Mouse (Mus musculus) kidney, adult 2 months (tissue): ENCODE results near the gene Zfp609. TPM values are rescaled to one million over a fixed set of nuclear protein-coding genes. Genes with fewer than 3 reads are reported as not detected.

ENCODE experiments used
- DNase-seq: peaks from one replicate; pipeline ENCODE4 v3.0.0; 2021
- H3K27ac ChIP-seq: fragments of 200-500 bp; 2 replicates; pipeline ENCODE4 v1.5.1; 2012; ENCODE audit warnings: low read depth, low read length, control low read depth, inconsistent platforms; ENCODE audit not compliant: insufficient read depth
- H3K27me3 ChIP-seq: fragments of 200-500 bp; replicated peaks from 2 replicates; pipeline ENCODE4 v1.6.1; 2012; ENCODE audit warnings: mild to moderate bottlenecking, moderate library complexity, low read length, inconsistent platforms; ENCODE audit not compliant: control insufficient read depth, insufficient read depth
- H3K36me3 ChIP-seq: fragments of 200-500 bp; 2 replicates; pipeline ENCODE4 v1.6.1; 2012; ENCODE audit warnings: mild to moderate bottlenecking, moderate library complexity, low read length, inconsistent platforms; ENCODE audit not compliant: control insufficient read depth, insufficient read depth
- H3K4me1 ChIP-seq: fragments of 200-500 bp; 2 replicates; pipeline ENCODE4 v1.6.1; 2011; ENCODE audit warnings: low read length; ENCODE audit not compliant: control insufficient read depth, insufficient read depth
- H3K4me3 ChIP-seq: fragments of 200-500 bp; 2 replicates; pipeline ENCODE4 v1.5.1; 2011; ENCODE audit warnings: mild to moderate bottlenecking, low read depth, low read length, control low read depth; ENCODE audit not compliant: insufficient read depth
- CTCF ChIP-seq: fragments of 200-500 bp; conservative IDR thresholded peaks from 2 replicates; pipeline ENCODE4 v1.5.1; 2011; ENCODE audit warnings: low read depth, mild to moderate bottlenecking, control low read depth, low read length, moderate library complexity, mixed read lengths; ENCODE audit not compliant: insufficient read depth, insufficient read length
- POLR2A ChIP-seq: fragments of 200-500 bp; IDR thresholded peaks from one replicate; pipeline ENCODE4 v1.6.1; 2011; ENCODE audit warnings: low read depth, low read length, control low read depth
- WGBS: fragments of 180-500 bp; shearing (Covaris S2); methylation state at CpG from one replicate; pipeline ENCODE4 v1.1.7; 2018; 5-methylcytosine and 5-hydroxymethylcytosine counted together
- polyA plus RNA-seq: library from polyadenylated mRNA; depleted of rRNA; stranded (reverse); fragments of >200 nt; gene quantifications from 2 replicates; pipeline ENCODE4 v1.2.3, GENCODE M21; 2012

Zfp609 gene
- polyA plus RNA-seq, 1 experiment = 9.4 TPM

- Histone ChIP-seq H3K27ac (peak overlapping the region; percentile 62), H3K4me3 (no peak overlapping the region), H3K4me1 (peaks cover 18% of the 10 kb centered on the region; the same call in 1 of the 2 replicates), H3K36me3 (no peaks in the 10 kb centered on the region), H3K27me3 (no peaks in the 10 kb centered on the region)
- 32% methylated on average over 11 of the region's 11 CpGs for WGBS
- TF ChIP-seq CTCF (no peak), POLR2A (no peak)
- DNase-seq = peak; percentile 75
These were observed 154.4 kb downstream of the Zfp609 start for GRCm38 (mm10) chr9:65672996-65673395.

- Histone ChIP-seq H3K27me3 (no peaks in the 10 kb centered on the region), H3K36me3 (no peaks in the 10 kb centered on the region), H3K27ac (peak overlapping the region; percentile 74), H3K4me3 (no peak overlapping the region), H3K4me1 (peaks cover 18% of the 10 kb centered on the region; the same call in 1 of the 2 replicates)
- 16% methylated on average over 9 of the region's 9 CpGs for WGBS
- DNase-seq = peak; percentile 98
- no peak for TF ChIP-seq POLR2A
- no peak for TF ChIP-seq CTCF
These were observed 155.9 kb downstream of the Zfp609 start for GRCm38 (mm10) chr9:65671431-65671931.

GRCm38 (mm10) chr9:65667701-65668100 lies 159.7 kb downstream of the Zfp609 start, which contains the start of gene Oaz2:
Gene Oaz2, plus strand, starts transcription at chr9:65668001.
- 96% methylated on average over 8 of the region's 8 CpGs for WGBS
- Histone ChIP-seq H3K4me1 (peaks cover 6% of the 10 kb centered on the region; the same call in 1 of the 2 replicates), H3K36me3 (no peaks in the 10 kb centered on the region)

GRCm38 (mm10) chr9:65666042-65666441 lies 161.3 kb downstream of the Zfp609 start:
- H3K36me3 ChIP-seq = no peaks in the 10 kb centered on the region
- no peaks in the 10 kb centered on the region; the same call in 1 of the 2 replicates for H3K4me1 ChIP-seq
- H3K4me3 ChIP-seq = no peak overlapping the region
- 4% methylated on average over 5 of the region's 5 CpGs for WGBS
- no peak overlapping the region for H3K27ac ChIP-seq
- TF ChIP-seq POLR2A (no peak), CTCF (peak; percentile 81)
- peak; percentile 85 for DNase-seq
- H3K27me3 ChIP-seq = no peaks in the 10 kb centered on the region

More at GRCm38 (mm10) chr9:65667701-65668100, 159.7 kb downstream of the Zfp609 start, which contains the start of gene Oaz2:
- H3K27ac ChIP-seq = no peak within 1 kb of the TSS
- TF ChIP-seq CTCF = no peak
- no peak for TF ChIP-seq POLR2A
- DNase-seq = no peak
- H3K27me3 ChIP-seq = no peaks in the 10 kb centered on the region
- no peak within 1 kb of the TSS for H3K4me3 ChIP-seq

GRCm38 (mm10) chr9:65664163-65664562 lies 163.2 kb downstream of the Zfp609 start:
- 4% methylated on average over 3 of the region's 3 CpGs for WGBS
- Histone ChIP-seq H3K4me3 (no peak overlapping the region), H3K27ac (no peak overlapping the region), H3K27me3 (no peaks in the 10 kb centered on the region), H3K36me3 (no peaks in the 10 kb centered on the region), H3K4me1 (peaks cover 3% of the 10 kb centered on the region; the same call in 1 of the 2 replicates)
- DNase-seq = peak; percentile 80
- peak; percentile 95 for TF ChIP-seq CTCF
- no peak for TF ChIP-seq POLR2A

GRCm38 (mm10) chr9:65661493-65661892 lies 165.9 kb downstream of the Zfp609 start:
- Histone ChIP-seq H3K27me3 (no peaks in the 10 kb centered on the region), H3K4me3 (no peak overlapping the region), H3K4me1 (peaks cover 3% of the 10 kb centered on the region; the same call in 1 of the 2 replicates), H3K27ac (no peak overlapping the region), H3K36me3 (no peaks in the 10 kb centered on the region)
- TF ChIP-seq POLR2A = no peak
- TF ChIP-seq CTCF = no peak
- no peak for DNase-seq
- WGBS = 58% methylated on average over 1 of the region's 1 CpGs

GRCm38 (mm10) chr9:65661029-65661428 lies 166.3 kb downstream of the Zfp609 start:
- peak; percentile 71 for DNase-seq

More at GRCm38 (mm10) chr9:65661029-65661428, 166.3 kb downstream of the Zfp609 start:
- Histone ChIP-seq H3K27ac (no peak overlapping the region), H3K4me3 (no peak overlapping the region), H3K27me3 (no peaks in the 10 kb centered on the region), H3K36me3 (no peaks in the 10 kb centered on the region), H3K4me1 (peaks cover 3% of the 10 kb centered on the region; the same call in 1 of the 2 replicates)
- WGBS = 36% methylated on average over 5 of the region's 5 CpGs
- peak; percentile 66 for TF ChIP-seq CTCF
- no peak for TF ChIP-seq POLR2A
